In the genomic region with DNA sequence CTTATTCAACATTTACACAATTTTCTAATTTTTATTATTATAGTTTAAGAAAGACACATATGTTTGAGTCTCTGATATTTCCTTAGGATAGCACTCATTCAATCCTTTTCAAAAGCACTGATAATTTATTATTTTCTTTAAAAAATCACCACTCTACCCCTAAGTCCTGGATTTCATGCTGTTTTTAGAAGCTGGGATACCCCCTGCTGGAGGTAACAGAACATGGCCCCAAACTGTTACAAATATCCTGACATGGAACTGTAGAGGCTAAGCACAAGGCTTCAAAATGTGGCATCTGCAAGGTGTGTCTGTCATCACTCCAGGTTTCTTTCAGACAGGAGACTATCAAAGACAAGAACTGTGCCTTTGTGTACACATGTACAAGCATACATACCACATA, we compare ENCODE assay signal across 34 mouse cellular contexts.
DNase-seq lines count a peak whose midpoint lies in the region; ATAC-seq and TF ChIP-seq lines count a peak whose summit lies in the region.
"Had no signal": no experiment of that assay in that cellular context is flagged by ENCODE, and none has a peak within 500 bp of the region (broad histone marks: within the 10 kb centered on the region; RNA-seq: fewer than 3 reads in every experiment).

No protein-coding gene starts in this region.

- no peak overlapping the region for H3K9ac ChIP-seq in hindbrain, postnatal 0 days (replicated peaks; ENCODE audit: low read length)
- H3K9ac ChIP-seq in liver, postnatal 0 days (replicated peaks), result no peak overlapping the region
- no peak overlapping the region for H3K9ac ChIP-seq in CH12.LX (ENCODE audit: insufficient read depth, low read depth)
- H3K9ac ChIP-seq: embryonic facial prominence, embryonic 15.5 days; forebrain, embryonic 12.5 days; heart, embryonic 12.5 days; hindbrain, embryonic 14.5 days; liver, embryonic 13.5 days; lung, embryonic 15.5 days; midbrain, embryonic 15.5 days; neural tube, embryonic 12.5 days had no signal

- H3K36me3 ChIP-seq in hindbrain, postnatal 0 days (ENCODE audit: insufficient read depth, low read length), result no peaks in the 10 kb centered on the region
- no peaks in the 10 kb centered on the region for H3K36me3 ChIP-seq in hindbrain, embryonic 10.5 days
- H3K36me3 ChIP-seq in liver, postnatal 0 days (replicated peaks; ENCODE audit: insufficient read depth, low read length), result no peaks in the 10 kb centered on the region
- no peaks in the 10 kb centered on the region for H3K36me3 ChIP-seq in CH12.LX (replicated peaks in 1 of 2; ENCODE audit: control insufficient read depth in 1 of 2, insufficient read depth in 1 of 2, low read length in 1 of 2)
- H3K36me3 ChIP-seq in heart, embryonic 10.5 days, result no peaks in the 10 kb centered on the region
- H3K36me3 ChIP-seq: embryonic facial prominence, embryonic 10.5 days; embryonic facial prominence, embryonic 15.5 days; forebrain, embryonic 12.5 days; heart, embryonic 12.5 days; liver, embryonic 13.5 days; lung, embryonic 15.5 days; midbrain, embryonic 15.5 days; neural tube, embryonic 12.5 days had no signal

- no peak for TF ChIP-seq EP300 in liver, postnatal 0 days (IDR thresholded peaks at IDR 0.05; ENCODE audit: low read depth)
- no peak for TF ChIP-seq EP300 in CH12.LX (IDR thresholded peaks at IDR 0.05; ENCODE audit: low read length)

- in situ Hi-C loops in CH12.LX (cut with MboI; ENCODE audit: low pct_ligation_motif_present, low pct_unique_long_range_greater_than_20kb, low sequenced_read_pairs), result no loop called here

- no peaks in the 10 kb centered on the region for H3K4me1 ChIP-seq in hindbrain, postnatal 0 days (ENCODE audit: insufficient read depth, low read length)
- H3K4me1 ChIP-seq in hindbrain, embryonic 10.5 days (replicated peaks), result 0 out of 2 replicates have a peak, but pooled peaks cover 7% of the 10 kb centered on the region
- H3K4me1 ChIP-seq in liver, postnatal 0 days (ENCODE audit: insufficient read depth), result no peaks in the 10 kb centered on the region
- no peaks in the 10 kb centered on the region for H3K4me1 ChIP-seq in CH12.LX (ENCODE audit: control insufficient read depth in 1 of 2, insufficient read depth in 2 of 2)
- peaks cover 8% of the 10 kb centered on the region; the same call in 1 of the 2 replicates for H3K4me1 ChIP-seq in heart, embryonic 10.5 days
- H3K4me1 ChIP-seq: embryonic facial prominence, embryonic 10.5 days; embryonic facial prominence, embryonic 15.5 days; liver, embryonic 13.5 days; lung, embryonic 15.5 days had no signal

- H3K9me3 ChIP-seq in hindbrain, postnatal 0 days (ENCODE audit: low read length), result no peaks in the 10 kb centered on the region
- H3K9me3 ChIP-seq in hindbrain, embryonic 10.5 days, result no peaks in the 10 kb centered on the region
- no peaks in the 10 kb centered on the region for H3K9me3 ChIP-seq in liver, postnatal 0 days (ENCODE audit: low read length)
- H3K9me3 ChIP-seq in CH12.LX (replicated peaks; ENCODE audit: low read length), result no peaks in the 10 kb centered on the region
- H3K9me3 ChIP-seq in heart, embryonic 10.5 days, result no peaks in the 10 kb centered on the region
- H3K9me3 ChIP-seq: embryonic facial prominence, embryonic 10.5 days; embryonic facial prominence, embryonic 15.5 days; forebrain, embryonic 12.5 days; heart, embryonic 12.5 days; lung, embryonic 15.5 days; megakaryocyte, embryonic 14.5 days; midbrain, embryonic 15.5 days; neural tube, embryonic 12.5 days had no signal

- ATAC-seq in hindbrain, postnatal 0 days, result no peak
- no peak for ATAC-seq in liver, postnatal 0 days
- ATAC-seq: inflammation-experienced regulatory T-cells, adult 6 months; midbrain, embryonic 15.5 days had no signal

- peak; percentile 47 for TF ChIP-seq RAD21 in CH12.LX (IDR thresholded peaks at IDR 0.05; ENCODE audit: low read depth, low read length)

- dilution Hi-C loops in CH12.LX (cut with MboI; ENCODE audit: extremely low pct_ligation_motif_present, extremely low pct_unique_long_range_greater_than_20kb, low sequenced_read_pairs), result no loop called here

- H3K27me3 ChIP-seq in hindbrain, postnatal 0 days (ENCODE audit: insufficient read depth, low read length), result no peaks in the 10 kb centered on the region
- no peaks in the 10 kb centered on the region for H3K27me3 ChIP-seq in hindbrain, embryonic 10.5 days (ENCODE audit: insufficient read depth, poor library complexity, severe bottlenecking)
- no peaks in the 10 kb centered on the region for H3K27me3 ChIP-seq in liver, postnatal 0 days (ENCODE audit: insufficient read depth, low read length)
- no peaks in the 10 kb centered on the region for H3K27me3 ChIP-seq in CH12.LX (replicated peaks)
- H3K27me3 ChIP-seq in heart, embryonic 10.5 days (ENCODE audit: insufficient read depth, poor library complexity, severe bottlenecking), result no peaks in the 10 kb centered on the region
- H3K27me3 ChIP-seq: embryonic facial prominence, embryonic 15.5 days; forebrain, embryonic 12.5 days; heart, embryonic 12.5 days; liver, embryonic 13.5 days; lung, embryonic 15.5 days; megakaryocyte, embryonic 14.5 days; midbrain, embryonic 15.5 days; neural tube, embryonic 12.5 days had no signal

- DNase-seq in hindbrain, postnatal 0 days (ENCODE audit: low spot score), result peak; percentile 12
- no peak for DNase-seq in hindbrain, embryonic 10.5 days (ENCODE audit: low spot score)
- no peak for DNase-seq in liver, postnatal 0 days
- DNase-seq in liver, result no peak
- DNase-seq in CH12.LX (ENCODE audit: extremely low read depth), result no peak
- peak; percentile 11 for DNase-seq in brain, adult 2 months (ENCODE audit: low read depth, low spot score)
- DNase-seq in heart, embryonic 10.5 days (ENCODE audit: low spot score), result no peak
- DNase-seq: adrenal gland, postnatal 10 days; B cell, adult 2 months; cerebellum, adult 18-20 months; cerebellum, postnatal 10 days; gastrocnemius, adult 2 months; gastrocnemius, postnatal 36 days; heart, adult 18-20 months; heart, postnatal 4 days; kidney, postnatal 10 days; layer of hippocampus, adult 9-11 months; left cerebral cortex, postnatal 4 days; liver, embryonic 13.5 days; lung, postnatal 4 days; right cerebral cortex, adult 18-20 months; thymus, adult 2 months; thymus, postnatal 36 days had no signal

- H3K27ac ChIP-seq in hindbrain, postnatal 0 days, result no peak overlapping the region
- no peak overlapping the region for H3K27ac ChIP-seq in hindbrain, embryonic 10.5 days
- no peak overlapping the region for H3K27ac ChIP-seq in liver, postnatal 0 days (ENCODE audit: low read depth)
- H3K27ac ChIP-seq in CH12.LX (ENCODE audit: insufficient read depth, low read depth), result no peak overlapping the region
- no peak overlapping the region for H3K27ac ChIP-seq in heart, embryonic 10.5 days
- H3K27ac ChIP-seq: embryonic facial prominence, embryonic 10.5 days; embryonic facial prominence, embryonic 15.5 days; forebrain, embryonic 12.5 days; gastrocnemius, adult 2 months; hindbrain, embryonic 14.5 days; liver, embryonic 13.5 days; lung, embryonic 15.5 days; midbrain, embryonic 15.5 days; neural tube, embryonic 12.5 days had no signal

- no peak for TF ChIP-seq POLR2A in CH12.LX (IDR thresholded peaks at IDR 0.05; ENCODE audit: low read depth, low read length)

- no peak overlapping the region for H3K4me3 ChIP-seq in hindbrain, postnatal 0 days (ENCODE audit: low read length)
- H3K4me3 ChIP-seq in hindbrain, embryonic 10.5 days, result no peak overlapping the region
- no peak overlapping the region for H3K4me3 ChIP-seq in liver, postnatal 0 days (ENCODE audit: low read depth, low read length)
- no peak overlapping the region for H3K4me3 ChIP-seq in CH12.LX (replicated peaks in 1 of 3; ENCODE audit: low read depth in 2 of 3, low read length in 2 of 3, poor library complexity in 1 of 3)
- no peak overlapping the region for H3K4me3 ChIP-seq in heart, embryonic 10.5 days
- H3K4me3 ChIP-seq: embryonic facial prominence, embryonic 10.5 days; embryonic facial prominence, embryonic 15.5 days; forebrain, embryonic 12.5 days; gastrocnemius, adult 2 months; heart, embryonic 12.5 days; liver, embryonic 13.5 days; lung, embryonic 15.5 days; megakaryocyte, embryonic 14.5 days; midbrain, embryonic 15.5 days; myocyte; neural tube, embryonic 12.5 days had no signal

- H3K79me2 ChIP-seq in CH12.LX (replicated peaks; ENCODE audit: control insufficient read depth, extremely low read depth, insufficient read depth, poor library complexity, severe bottlenecking), result no peaks in the 10 kb centered on the region

- TF ChIP-seq CTCF in hindbrain, postnatal 0 days (IDR thresholded peaks at IDR 0.05; ENCODE audit: low read depth), result peak; percentile 46
- peak; percentile 28 for TF ChIP-seq CTCF in liver, postnatal 0 days (IDR thresholded peaks at IDR 0.05; ENCODE audit: low read depth)
- TF ChIP-seq CTCF in CH12.LX (conservative IDR thresholded peaks at IDR 0.05 in 1 of 2, IDR thresholded peaks at IDR 0.05 in 1 of 2; ENCODE audit: low read depth in 2 of 2, low read length in 2 of 2), result peak in 1 of 2 experiments; percentile 43; a peak in 2 of 4 replicates

- no peak overlapping the region for H3K4me2 ChIP-seq in hindbrain, postnatal 0 days (ENCODE audit: low read depth, low read length)
- H3K4me2 ChIP-seq in liver, postnatal 0 days (ENCODE audit: low read depth, low read length), result no peak overlapping the region
- no peak overlapping the region for H3K4me2 ChIP-seq in CH12.LX (ENCODE audit: insufficient read depth, low read depth, poor library complexity, severe bottlenecking)
- H3K4me2 ChIP-seq: embryonic facial prominence, embryonic 15.5 days; forebrain, embryonic 12.5 days; heart, embryonic 12.5 days; hindbrain, embryonic 14.5 days; liver, embryonic 13.5 days; lung, embryonic 15.5 days; midbrain, embryonic 15.5 days; neural tube, embryonic 12.5 days had no signal

TF ChIP-seq in CH12.LX, 34 proteins besides CTCF, POLR2A, EP300 and RAD21:
- TF ChIP-seq SMC3 (IDR thresholded peaks at IDR 0.05; ENCODE audit: low read depth, low read length), result peak; percentile 38
- TF ChIP-seq POLR2AphosphoS2 (IDR thresholded peaks at IDR 0.05; ENCODE audit: low read depth, low read length), result no peak

Comparison
In these comparisons a context has a peak if more than half of its experiments do, and no peak if none do; other contexts are left out.
1. DNase-seq: peak in hindbrain, postnatal 0 days (single experiment) and brain, adult 2 months (single experiment); none in hindbrain, embryonic 10.5 days (single experiment), liver, postnatal 0 days (single experiment), liver (single experiment), CH12.LX (single experiment) and heart, embryonic 10.5 days (single experiment).